Mouse (Mus musculus) right cerebral cortex, postnatal 14 days (tissue): ENCODE results near the gene Bdp1.

Source experiments
- DNase-seq: peaks from one replicate; pipeline ENCODE4 v3.0.0; 2022

The Bdp1 gene

GRCm38 (mm10) chr13:99999078-99999477 lies 104.8 kb downstream of the Bdp1 start:
- DNase-seq: no peak

- no peak for DNase-seq
These were observed 105.8 kb downstream of the Bdp1 start for GRCm38 (mm10) chr13:99998099-99998498.

- no peak for DNase-seq
These were observed 114.3 kb downstream of the Bdp1 start for GRCm38 (mm10) chr13:99989592-99989991.

- no peak for DNase-seq
These were observed 120.5 kb downstream of the Bdp1 start for GRCm38 (mm10) chr13:99983320-99983719.

- no peak for DNase-seq
These were observed 124.5 kb downstream of the Bdp1 start for GRCm38 (mm10) chr13:99979406-99979805.

- DNase-seq: no peak
These were observed 133.8 kb downstream of the Bdp1 start for GRCm38 (mm10) chr13:99970089-99970488.
